Mouse (Mus musculus) urinary bladder, postnatal 10 days (tissue): Measurements from ENCODE around the gene Rbms3.

Experiments used
- DNase-seq: peaks from one replicate; pipeline ENCODE4 v3.0.0; 2022; ENCODE audit warnings: low spot score

Rbms3 gene

GRCm38 (mm10) chr9:116748857-116749584, 880.7 kb downstream of the Rbms3 start:
- no peak for DNase-seq

- no peak for DNase-seq
These were observed 881.4 kb downstream of the Rbms3 start for GRCm38 (mm10) chr9:116748346-116748745.

DNA sequence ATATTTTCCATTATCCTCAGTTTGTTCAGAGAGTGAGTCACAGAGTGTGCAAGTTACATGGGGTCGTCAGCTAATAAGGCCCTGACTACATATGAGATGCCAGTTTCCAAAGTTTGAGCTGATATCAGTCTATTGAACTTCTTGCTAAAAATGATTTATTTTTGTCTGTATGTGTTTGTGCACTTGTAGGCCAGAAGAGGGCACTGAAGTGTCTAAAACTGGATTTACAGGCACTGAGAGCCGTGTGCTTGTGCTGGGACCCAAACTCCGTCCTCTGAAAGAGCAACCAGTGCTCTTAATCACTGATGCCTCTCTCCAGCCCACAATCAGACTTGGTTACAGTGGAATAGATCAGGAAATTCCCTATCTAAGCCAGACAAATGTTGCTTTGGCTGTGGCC, 882.8 kb downstream of the Rbms3 start:
- DNase-seq = no peak

DNA sequence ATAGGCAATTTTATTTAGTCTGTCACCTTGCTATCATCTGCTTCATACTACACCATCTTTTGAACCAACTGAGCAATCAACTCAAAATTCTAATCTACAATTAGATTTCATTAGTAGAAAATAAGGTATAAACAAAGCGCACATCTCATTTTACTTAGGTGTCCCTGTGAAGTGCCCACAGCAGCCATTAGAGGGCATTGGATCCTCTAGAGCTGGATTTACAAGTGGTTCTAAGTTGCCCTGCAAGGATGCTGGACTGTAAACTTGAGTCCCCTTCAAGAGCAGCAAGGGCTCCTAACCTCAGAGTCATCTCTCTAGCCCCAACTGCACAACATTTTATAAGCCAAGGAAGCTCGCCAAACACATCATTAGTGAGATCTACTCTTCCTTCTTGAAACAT, 891.9 kb downstream of the Rbms3 start:
- no peak for DNase-seq

- no peak for DNase-seq
These were observed 900.5 kb downstream of the Rbms3 start for GRCm38 (mm10) chr9:116729172-116729571.

DNA sequence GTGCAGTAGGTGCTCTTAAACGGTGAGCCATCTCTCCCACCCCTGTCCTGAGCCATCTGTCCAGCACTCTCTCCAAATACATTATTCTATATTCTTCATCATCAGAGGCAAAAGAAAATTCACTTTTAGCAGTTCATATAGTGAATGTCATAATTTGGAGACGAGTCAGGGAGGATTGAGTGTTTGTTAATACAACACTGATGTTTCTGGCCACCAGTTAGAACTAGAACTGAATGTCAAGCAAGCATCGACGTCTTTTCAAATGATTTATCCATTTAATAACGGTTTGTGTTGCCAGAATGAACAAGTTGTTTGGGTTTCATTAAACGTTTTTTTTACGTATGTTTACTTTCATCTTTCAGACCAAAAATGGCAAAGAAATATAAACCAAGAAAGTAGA, 901.1 kb downstream of the Rbms3 start:
- no peak for DNase-seq

DNA sequence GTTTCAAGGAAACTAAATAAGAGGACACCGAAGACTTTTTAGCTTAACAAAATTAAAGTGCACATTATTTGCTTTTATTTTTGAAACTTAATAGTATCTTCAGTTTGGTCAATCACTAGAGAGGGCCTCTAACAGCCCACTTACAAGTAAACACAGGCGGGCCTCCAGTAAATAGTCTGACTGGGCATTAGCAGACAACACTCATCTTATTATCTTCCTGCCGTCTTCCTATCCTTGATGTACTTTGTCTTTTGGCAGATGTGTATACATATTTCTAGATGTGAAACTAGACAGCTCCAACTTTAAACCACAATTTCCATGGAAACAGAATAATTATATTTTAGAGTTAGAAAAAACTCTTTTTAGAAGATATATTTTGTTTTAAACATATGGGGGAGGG, 901.6 kb downstream of the Rbms3 start:
- DNase-seq = no peak

DNA sequence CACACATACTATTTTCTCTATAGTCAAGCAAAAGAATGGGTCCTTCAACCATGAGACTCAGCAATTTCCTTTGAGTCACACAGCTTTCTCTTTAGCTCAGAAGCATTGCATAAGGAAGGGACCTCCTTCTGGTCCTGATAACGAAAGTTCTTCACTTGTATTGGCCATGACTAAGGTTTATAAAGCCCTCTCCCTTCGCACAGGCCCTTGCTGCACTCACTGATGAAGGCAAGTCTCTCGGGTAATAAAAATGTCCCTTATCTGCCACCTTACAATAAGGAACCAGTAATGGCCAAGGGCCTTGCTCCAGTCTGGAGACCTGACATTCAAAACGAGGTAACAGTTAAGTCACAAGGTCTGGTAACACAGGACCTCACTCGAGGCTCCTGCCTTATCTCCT, 905.1 kb downstream of the Rbms3 start:
- DNase-seq = no peak

- no peak for DNase-seq
These were observed 926.6 kb downstream of the Rbms3 start for GRCm38 (mm10) chr9:116703119-116703518.

DNA sequence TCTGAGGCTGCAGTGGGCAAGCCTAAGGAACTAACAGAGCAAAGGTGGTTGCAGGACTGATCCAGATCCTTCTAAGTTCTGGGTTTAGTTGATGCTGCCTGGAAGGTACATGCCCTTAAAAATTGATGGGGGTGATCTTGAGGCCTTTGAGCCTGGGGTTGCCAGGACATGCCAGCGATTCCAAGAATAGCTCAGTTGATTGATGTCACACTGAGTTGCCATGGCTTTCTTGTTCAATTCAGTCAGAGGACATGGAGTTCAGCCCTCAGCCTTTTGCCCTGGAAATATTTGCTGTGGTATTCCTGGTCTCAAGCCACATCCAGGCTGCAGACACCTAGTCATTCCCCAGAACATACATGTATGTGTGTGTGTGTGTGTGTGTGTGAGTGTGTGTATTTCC, 927.1 kb downstream of the Rbms3 start:
- DNase-seq = no peak

- DNase-seq = no peak
These were observed 928.1 kb downstream of the Rbms3 start for GRCm38 (mm10) chr9:116701511-116702179.

DNA sequence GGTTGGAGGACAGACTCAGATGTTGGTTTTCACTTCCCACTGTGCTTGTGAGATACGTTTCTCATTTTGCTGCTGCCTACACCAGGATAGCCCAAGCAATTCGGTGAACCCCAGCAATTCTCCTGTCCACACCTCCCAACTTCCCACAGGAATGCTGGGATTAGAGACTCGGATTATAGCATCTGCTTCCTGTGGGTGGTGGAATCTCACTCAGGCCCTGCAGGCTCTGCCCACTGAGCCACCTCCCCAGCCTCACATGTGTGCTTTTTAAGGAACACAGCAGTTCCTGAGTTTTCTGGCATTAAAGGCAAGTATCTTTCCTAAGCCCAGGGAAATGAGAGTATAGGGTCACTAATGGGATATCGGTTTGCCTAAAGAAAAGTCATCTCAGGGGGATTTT, 941.1 kb downstream of the Rbms3 start:
- no peak for DNase-seq

DNA sequence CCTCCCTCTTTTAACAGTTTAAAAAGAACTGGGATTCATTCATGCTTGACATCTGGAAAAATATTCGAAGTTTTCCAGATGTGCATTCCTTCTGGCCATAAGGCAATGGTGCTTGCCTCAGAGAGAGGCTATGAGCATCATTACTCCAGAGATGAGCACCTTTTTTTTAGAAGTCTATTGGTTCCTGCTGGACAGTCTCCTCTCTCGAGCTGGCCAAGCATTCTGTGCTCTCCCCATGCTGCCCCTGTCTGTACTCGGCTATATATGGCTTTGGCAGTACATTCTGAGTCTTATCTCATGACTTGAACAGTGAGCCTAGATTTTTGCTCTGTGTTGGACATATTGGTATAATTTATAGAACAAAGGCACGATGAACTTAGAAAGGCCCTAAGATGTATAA, 952.6 kb downstream of the Rbms3 start:
- no peak for DNase-seq

- DNase-seq = no peak
These were observed 953.3 kb downstream of the Rbms3 start for GRCm38 (mm10) chr9:116676445-116676844.

- no peak for DNase-seq
These were observed 955.5 kb downstream of the Rbms3 start for GRCm38 (mm10) chr9:116674191-116674590.

GRCm38 (mm10) chr9:116661026-116661425, 968.7 kb downstream of the Rbms3 start:
- DNase-seq = no peak

GRCm38 (mm10) chr9:116659936-116660335, 969.8 kb downstream of the Rbms3 start:
- DNase-seq = no peak

- no peak for DNase-seq
These were observed 972.6 kb downstream of the Rbms3 start for GRCm38 (mm10) chr9:116657141-116657540.

- DNase-seq = no peak
These were observed 978.3 kb downstream of the Rbms3 start for GRCm38 (mm10) chr9:116651414-116651813.

GRCm38 (mm10) chr9:116649955-116650354, 979.8 kb downstream of the Rbms3 start:
- no peak for DNase-seq

DNA sequence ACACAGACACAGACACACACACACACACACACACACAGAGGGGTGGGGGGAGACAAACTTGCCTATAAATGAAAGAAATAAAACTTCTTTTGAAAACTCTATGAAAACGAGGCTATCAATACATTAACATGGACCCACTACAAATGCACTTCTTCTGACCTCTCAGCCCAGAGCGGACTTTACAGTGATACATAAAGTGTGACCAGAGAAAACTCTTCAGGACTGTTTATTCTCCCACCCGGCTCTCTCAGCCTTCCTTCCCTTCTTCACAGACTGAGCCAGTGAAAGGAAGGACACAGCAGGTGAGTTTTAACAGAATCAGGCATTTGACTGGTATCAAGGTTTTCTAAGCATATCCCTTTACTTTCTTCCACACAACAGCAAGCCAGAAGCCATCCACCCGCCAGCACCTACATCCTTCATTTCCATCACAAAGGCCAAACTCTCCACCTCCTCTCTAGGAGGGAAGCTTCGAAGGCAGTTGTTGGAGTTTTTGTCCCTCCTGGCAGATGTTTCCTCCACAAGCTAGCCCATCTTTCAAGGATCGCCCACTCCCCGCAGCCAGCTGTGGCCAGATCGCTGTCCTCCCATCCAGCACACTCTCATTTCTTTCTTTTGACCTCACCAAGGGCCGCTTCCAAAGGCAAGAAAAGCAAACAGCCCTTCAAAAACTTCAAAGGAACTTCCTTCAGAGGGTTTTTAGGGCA, 980.5 kb downstream of the Rbms3 start:
- no peak for DNase-seq

DNA sequence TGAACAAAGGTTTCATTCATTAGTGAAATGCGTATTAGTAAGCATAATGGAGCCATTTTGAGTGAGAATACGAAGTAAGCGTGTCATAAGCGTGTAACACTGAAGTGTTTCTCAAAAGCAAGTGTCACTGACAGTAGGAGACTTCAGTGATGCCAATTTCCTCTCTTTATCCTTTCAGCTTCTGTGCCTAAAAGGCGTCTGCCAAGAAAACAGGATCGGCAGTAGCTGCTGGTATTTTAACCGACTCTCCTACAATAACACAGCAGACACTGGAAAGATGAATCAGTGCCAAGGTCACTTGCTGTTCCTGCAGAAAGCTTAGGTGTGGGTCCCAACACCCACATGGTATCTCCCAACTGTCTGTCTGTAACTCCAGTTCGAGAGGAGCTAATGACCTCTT, 985.1 kb downstream of the Rbms3 start:
- no peak for DNase-seq

GRCm38 (mm10) chr9:116640302-116640679, 989.4 kb downstream of the Rbms3 start:
- no peak for DNase-seq
